Mouse (Mus musculus) embryo, embryonic 9.5 days (tissue): ENCODE data around the gene Asb1.

Source experiments
- DNase-seq: peaks from one replicate; pipeline ENCODE4 v3.0.0-alpha.2; 2017; ENCODE audit errors: extremely low spot score

Asb1 gene

GRCm38 (mm10) chr1:91545226-91545625 lies 4.9 kb downstream of the Asb1 start:
- no peak for DNase-seq

GRCm38 (mm10) chr1:91547567-91547966 lies 7.2 kb downstream of the Asb1 start:
- no peak for DNase-seq

DNA sequence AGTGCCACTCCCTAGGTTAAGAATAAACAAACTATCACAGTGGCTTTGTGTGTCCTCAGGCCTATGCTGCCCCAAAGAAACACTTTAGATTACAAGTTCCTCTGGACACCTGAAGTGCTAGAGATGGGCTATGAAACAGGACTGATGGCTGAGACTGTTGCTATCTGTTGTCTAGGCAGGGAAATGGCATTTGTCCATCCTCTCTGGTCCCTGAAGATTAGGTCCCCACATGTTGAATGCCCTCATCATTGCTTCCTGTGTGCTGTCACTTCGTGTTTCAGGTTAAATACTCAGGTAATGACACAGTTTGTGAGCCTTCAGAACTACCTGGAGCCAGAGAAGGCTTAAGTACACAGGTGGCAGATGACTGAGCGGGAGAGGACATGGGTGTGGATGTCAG lies 8.7 kb downstream of the Asb1 start:
- no peak for DNase-seq

GRCm38 (mm10) chr1:91557099-91557498 lies 16.8 kb downstream of the Asb1 start:
- no peak for DNase-seq

GRCm38 (mm10) chr1:91561226-91561625 lies 20.9 kb downstream of the Asb1 start:
- DNase-seq = no peak

- DNase-seq = no peak
Measured at GRCm38 (mm10) chr1:91562977-91563590, 22.7 kb downstream of the Asb1 start.

DNA sequence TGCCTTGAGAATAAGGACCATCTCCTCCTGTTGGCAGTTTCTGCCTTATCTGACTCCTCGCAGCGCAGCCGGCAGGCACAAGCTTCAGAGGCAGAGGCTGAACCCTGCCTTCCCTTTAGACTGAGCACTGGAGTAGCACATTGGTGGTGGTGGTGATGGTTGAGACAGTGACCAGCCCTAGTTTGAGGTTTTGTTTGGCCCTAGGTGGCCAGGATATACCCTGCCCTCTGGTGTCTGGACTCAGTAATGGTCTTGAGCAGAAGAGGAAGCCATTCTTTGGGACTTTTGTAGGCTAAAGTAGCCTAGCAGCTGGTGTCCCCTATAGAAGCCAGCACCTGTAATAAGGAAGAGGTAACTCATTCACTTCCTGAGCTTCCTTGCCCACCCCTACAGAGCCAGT lies 23.7 kb downstream of the Asb1 start:
- DNase-seq = peak; percentile 35

DNA sequence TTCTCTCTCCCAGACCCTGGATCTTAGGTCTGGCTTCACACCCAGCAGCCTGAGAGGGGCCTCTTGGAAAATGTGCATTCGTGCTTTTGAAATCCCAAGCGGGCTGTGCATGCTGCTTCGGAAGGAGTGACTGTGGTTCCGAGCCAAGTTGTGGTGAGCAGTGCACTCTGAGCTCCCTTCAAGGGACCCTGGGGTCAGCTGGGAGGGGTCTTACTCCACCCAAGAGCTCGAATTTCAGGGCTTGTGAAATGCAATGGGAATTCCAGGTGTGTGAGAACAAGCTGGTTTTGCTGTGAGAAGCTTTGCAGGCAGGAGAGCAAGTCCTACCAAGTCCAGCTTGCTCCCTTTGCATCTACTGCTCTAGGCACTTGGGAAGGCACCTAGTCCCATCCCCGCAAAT lies 24.3 kb downstream of the Asb1 start:
- DNase-seq = no peak

DNA sequence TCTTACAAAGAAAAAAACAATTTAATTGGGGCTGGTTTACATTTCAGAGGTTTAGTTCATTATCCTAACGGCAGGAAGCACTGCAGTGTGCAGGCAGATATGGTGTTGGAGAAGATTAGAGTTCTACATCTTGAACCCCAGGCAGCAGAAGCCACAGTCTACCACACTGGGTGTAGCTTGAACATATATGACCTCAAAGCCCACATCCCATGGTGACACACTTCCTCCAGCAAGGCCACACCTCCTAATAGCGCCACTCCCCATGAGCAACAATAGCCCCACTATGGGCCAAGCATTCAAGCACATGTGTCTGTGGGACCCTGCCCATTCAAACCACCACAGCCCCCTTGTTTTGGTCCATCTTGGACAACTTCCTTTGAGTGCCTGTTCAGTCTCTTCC lies 26.9 kb downstream of the Asb1 start:
- DNase-seq = no peak

GRCm38 (mm10) chr1:91572458-91572857 lies 32.1 kb downstream of the Asb1 start:
- no peak for DNase-seq

GRCm38 (mm10) chr1:91574208-91574607 lies 33.9 kb downstream of the Asb1 start:
- peak; percentile 24 for DNase-seq

- no peak for DNase-seq
Measured at GRCm38 (mm10) chr1:91577883-91578517, 37.7 kb downstream of the Asb1 start.

DNA sequence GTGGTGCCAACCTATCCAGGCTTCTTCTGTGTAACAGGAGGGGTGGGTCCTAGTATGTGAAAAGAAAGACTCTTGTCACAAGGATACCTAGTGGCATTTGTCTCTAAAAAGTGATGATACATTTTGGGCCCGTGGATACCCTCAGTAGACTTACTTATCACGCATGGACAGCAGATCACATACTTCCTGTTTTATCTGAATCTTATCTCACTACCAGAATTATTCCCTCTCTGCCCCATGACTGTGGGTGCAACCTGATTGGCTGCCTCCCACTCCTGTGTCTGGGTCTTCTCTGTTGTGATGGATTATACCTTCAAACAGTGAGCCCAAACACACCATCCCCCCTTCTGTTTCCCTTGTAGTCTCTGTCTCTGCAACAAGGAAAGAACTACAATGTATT lies 40.2 kb downstream of the Asb1 start:
- DNase-seq = no peak

DNA sequence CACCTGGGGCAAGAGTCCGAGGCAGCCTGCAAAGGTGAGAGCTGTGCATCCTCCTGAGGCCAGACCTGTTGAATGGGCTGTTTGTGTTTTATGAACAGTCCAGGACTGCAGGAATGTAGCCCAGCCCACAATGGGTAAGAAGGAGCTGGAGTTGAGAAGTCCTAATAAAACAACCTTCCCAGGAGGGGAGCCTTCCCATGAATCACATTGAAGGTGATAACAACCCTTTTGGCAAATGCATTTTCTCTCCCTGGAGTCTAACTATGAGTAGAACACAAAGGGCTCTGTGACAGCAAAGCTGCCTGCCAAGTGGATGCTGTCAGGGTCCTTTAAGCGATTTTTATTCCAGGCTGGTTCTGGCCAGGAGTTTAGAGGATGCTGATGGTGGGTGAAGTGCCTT lies 40.9 kb downstream of the Asb1 start:
- no peak for DNase-seq

DNA sequence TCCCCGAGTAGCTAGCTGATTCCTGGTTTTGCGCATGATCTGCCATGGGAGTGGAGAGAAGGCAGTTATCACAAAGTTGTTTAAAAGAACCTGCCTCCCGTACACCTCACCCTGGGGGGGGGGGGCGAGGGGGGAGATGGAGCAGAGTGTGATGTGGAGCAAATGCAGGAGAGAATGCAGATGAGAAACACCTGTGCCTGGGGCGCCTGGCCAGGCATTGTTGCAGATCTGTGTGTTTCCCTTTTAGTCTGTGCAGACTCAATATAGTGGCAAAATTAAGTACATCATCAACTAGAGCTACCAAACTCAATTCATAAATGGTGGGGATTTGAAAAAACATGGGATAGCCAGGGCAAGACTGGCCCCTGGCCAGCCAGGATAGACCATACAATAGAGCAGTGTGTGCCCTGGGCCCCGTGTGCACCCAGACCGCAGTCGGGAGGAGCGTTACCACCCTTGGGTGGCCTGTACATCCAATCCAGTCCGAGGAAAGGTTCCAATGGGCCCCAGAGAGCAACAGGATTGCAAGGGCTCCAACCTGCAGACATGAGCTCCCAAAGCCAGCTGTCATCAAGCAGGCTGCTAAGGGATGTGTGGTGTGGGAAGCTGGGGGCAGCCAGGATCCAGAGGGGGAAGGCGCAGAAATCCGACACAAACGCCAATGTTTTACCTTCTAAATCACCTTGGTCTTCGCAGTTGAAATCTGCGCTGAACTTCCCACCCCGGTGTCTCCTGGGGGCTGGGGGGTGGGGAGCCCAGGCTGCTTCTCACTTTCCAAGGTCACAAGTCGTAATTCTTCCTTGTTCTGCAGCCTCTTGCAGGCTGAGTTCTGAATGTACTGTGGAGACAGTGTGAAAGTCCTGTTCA lies 44.9 kb downstream of the Asb1 start:
- no peak for DNase-seq

- DNase-seq = no peak
Measured at GRCm38 (mm10) chr1:91589738-91590137, 49.4 kb downstream of the Asb1 start.

GRCm38 (mm10) chr1:91595521-91596020 lies 55.2 kb downstream of the Asb1 start:
- no peak for DNase-seq

- no peak for DNase-seq
Measured at GRCm38 (mm10) chr1:91597611-91598010, 57.3 kb downstream of the Asb1 start.

GRCm38 (mm10) chr1:91600671-91601361 lies 60.5 kb downstream of the Asb1 start:
- peak; percentile 74 for DNase-seq

GRCm38 (mm10) chr1:91601362-91602096 lies 61.2 kb downstream of the Asb1 start:
- no peak for DNase-seq

DNA sequence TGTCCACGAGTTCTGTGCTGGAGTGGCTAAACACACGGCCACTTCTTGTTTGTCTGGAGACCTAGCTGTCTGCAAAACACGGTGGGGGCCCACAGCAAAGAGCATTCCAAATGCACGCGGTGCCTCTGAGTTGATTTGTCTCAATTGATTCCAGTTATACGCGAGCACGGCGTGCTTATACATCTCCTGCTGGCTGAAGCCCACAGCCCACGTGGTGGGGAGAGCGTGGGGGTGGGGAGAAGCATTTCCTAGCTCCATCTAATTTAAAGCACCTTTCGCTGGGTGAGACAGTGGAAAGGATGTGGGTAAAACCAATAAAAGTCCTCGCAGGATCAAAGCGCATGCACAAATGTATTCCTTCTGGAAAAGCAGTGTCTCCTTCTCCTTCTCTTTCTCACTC lies 65.3 kb downstream of the Asb1 start:
- no peak for DNase-seq
